In the genomic region with DNA sequence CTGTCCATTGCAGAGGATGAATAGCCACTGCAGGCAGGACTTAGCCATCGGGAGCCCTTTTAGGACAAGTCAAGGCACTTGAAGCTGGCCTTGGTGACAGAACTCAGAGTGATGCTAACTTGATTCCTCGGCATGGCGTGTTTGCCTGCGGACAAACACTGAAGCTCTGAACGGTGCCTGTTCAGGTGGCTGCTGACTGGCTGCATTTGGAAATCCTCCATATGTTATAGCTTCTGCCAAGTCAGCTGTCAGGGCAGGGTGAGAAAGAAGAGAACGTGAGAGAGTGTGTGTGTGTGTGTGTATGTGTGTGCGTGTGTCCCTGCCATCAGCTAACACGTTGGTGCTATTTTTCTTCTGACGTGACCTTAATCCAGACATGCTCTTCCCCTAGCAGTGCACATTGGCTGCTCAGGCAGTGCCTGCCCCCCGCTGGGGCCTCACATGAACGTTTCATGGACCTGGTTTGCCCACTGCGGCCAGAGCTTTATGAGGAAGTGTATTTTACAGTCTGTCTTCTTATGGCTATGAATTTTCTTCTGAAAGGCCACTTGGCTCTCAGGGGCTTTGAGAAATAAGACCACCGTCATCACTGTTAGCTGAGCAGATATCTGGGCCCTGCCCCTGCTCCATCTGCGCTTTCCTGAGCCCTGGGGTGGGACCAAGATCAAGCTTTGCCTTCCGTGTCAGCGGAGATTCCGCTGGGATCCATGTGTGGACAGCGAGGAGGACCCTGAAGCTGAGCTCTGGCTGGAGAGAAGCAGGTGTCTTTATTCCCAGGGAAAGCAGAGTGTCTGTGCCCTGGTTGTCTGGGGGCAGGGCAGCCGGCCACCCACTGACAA, we compare ENCODE assay signal across 9 mouse cellular contexts. TPM values are rescaled to one million over a fixed set of nuclear protein-coding genes. Genes with fewer than 3 reads are reported as not detected.
DNase-seq lines count a peak whose midpoint lies in the region; ATAC-seq lines count a peak whose summit lies in the region.
"Had no signal": no experiment of that assay in that cellular context is flagged by ENCODE, and none has a peak within 500 bp of the region (broad histone marks: within the 10 kb centered on the region; RNA-seq: fewer than 3 reads in every experiment).

No protein-coding gene starts in this region.

- peak; percentile 10 for DNase-seq in kidney, postnatal 10 days
- DNase-seq in kidney, postnatal 14 days: no peak
- peak; percentile 45 for DNase-seq in forebrain, embryonic 11.5 days (ENCODE audit: low spot score)
- DNase-seq in midbrain, embryonic 14.5 days: no peak
- DNase-seq in yolk sac, embryonic 10.5 days (ENCODE audit: low spot score): no peak
- no peak for DNase-seq in embryo, embryonic 10.5 days (ENCODE audit: low spot score)

- H3K9me3 ChIP-seq in forebrain, embryonic 11.5 days (ENCODE audit: control insufficient read depth, low read length): no peaks in the 10 kb centered on the region
- no peaks in the 10 kb centered on the region for H3K9me3 ChIP-seq in heart, embryonic 13.5 days
- no peaks in the 10 kb centered on the region for H3K9me3 ChIP-seq in midbrain, embryonic 14.5 days (ENCODE audit: control insufficient read depth, low read length)
- H3K9me3 ChIP-seq: embryonic facial prominence, embryonic 12.5 days had no signal

- 78% methylated on average over 19 of the region's 19 CpGs for WGBS in forebrain, embryonic 11.5 days
- 41% methylated on average over 19 of the region's 19 CpGs for WGBS in heart, embryonic 13.5 days
- WGBS in midbrain, embryonic 14.5 days: 70% methylated on average over 19 of the region's 19 CpGs

- peaks cover 3% of the 10 kb centered on the region; the same call in 1 of the 2 replicates for H3K36me3 ChIP-seq in forebrain, embryonic 11.5 days (ENCODE audit: control insufficient read depth, insufficient read depth, low read length)
- H3K36me3 ChIP-seq in heart, embryonic 13.5 days: peaks cover 39% of the 10 kb centered on the region
- peaks cover 31% of the 10 kb centered on the region for H3K36me3 ChIP-seq in midbrain, embryonic 14.5 days (ENCODE audit: control insufficient read depth, insufficient read depth, low read length)

- peaks cover 9% of the 10 kb centered on the region; the same call in 1 of the 2 replicates for H3K4me1 ChIP-seq in forebrain, embryonic 11.5 days (replicated peaks; ENCODE audit: control insufficient read depth, insufficient read depth, low read length)
- peaks cover 55% of the 10 kb centered on the region for H3K4me1 ChIP-seq in heart, embryonic 13.5 days
- H3K4me1 ChIP-seq in midbrain, embryonic 14.5 days (ENCODE audit: control insufficient read depth, insufficient read depth, low read length): peaks cover 43% of the 10 kb centered on the region

- no peaks in the 10 kb centered on the region for H3K27me3 ChIP-seq in forebrain, embryonic 11.5 days (ENCODE audit: control insufficient read depth, insufficient read depth, low read length)
- H3K27me3 ChIP-seq in heart, embryonic 13.5 days (replicated peaks): no peaks in the 10 kb centered on the region
- H3K27me3 ChIP-seq in midbrain, embryonic 14.5 days (ENCODE audit: control insufficient read depth, insufficient read depth, low read length): no peaks in the 10 kb centered on the region
- H3K27me3 ChIP-seq: embryonic facial prominence, embryonic 12.5 days; Patski had no signal

- H3K9ac ChIP-seq in forebrain, embryonic 11.5 days (ENCODE audit: low read length): no peak overlapping the region
- H3K9ac ChIP-seq in heart, embryonic 13.5 days: peak overlapping the region; percentile 70
- no peak overlapping the region; the same call in 1 of the 2 replicates for H3K9ac ChIP-seq in midbrain, embryonic 14.5 days (replicated peaks; ENCODE audit: low read length)
- H3K9ac ChIP-seq: embryonic facial prominence, embryonic 12.5 days had no signal

- ATAC-seq in forebrain, embryonic 11.5 days (replicated peaks; ENCODE audit: low FRiP score): no peak
- ATAC-seq in heart, embryonic 13.5 days (ENCODE audit: extremely low read depth, insufficient number of reproducible peaks, low FRiP score, low TSS enrichment): no peak
- no peak for ATAC-seq in midbrain, embryonic 14.5 days (ENCODE audit: low FRiP score, low TSS enrichment)
- ATAC-seq: Patski had no signal

- no peak overlapping the region for H3K4me2 ChIP-seq in forebrain, embryonic 11.5 days (ENCODE audit: low read depth, low read length, severe bottlenecking)
- peak overlapping the region; percentile 33 for H3K4me2 ChIP-seq in heart, embryonic 13.5 days
- H3K4me2 ChIP-seq in midbrain, embryonic 14.5 days (ENCODE audit: low read length): no peak overlapping the region
- H3K4me2 ChIP-seq: embryonic facial prominence, embryonic 12.5 days had no signal

- no peak overlapping the region for H3K4me3 ChIP-seq in forebrain, embryonic 11.5 days (ENCODE audit: low read depth, low read length)
- H3K4me3 ChIP-seq in heart, embryonic 13.5 days: no peak overlapping the region
- H3K4me3 ChIP-seq in midbrain, embryonic 14.5 days (replicated peaks; ENCODE audit: low read depth, low read length): no peak overlapping the region
- H3K4me3 ChIP-seq: embryonic facial prominence, embryonic 12.5 days had no signal

- H3K27ac ChIP-seq in forebrain, embryonic 11.5 days (ENCODE audit: low read depth, low read length): no peak overlapping the region
- H3K27ac ChIP-seq in heart, embryonic 13.5 days (replicated peaks): peak overlapping the region; percentile 87
- peak overlapping the region; percentile 52; the same call in 1 of the 2 replicates for H3K27ac ChIP-seq in midbrain, embryonic 14.5 days (replicated peaks; ENCODE audit: low read depth, low read length)
- H3K27ac ChIP-seq: embryonic facial prominence, embryonic 12.5 days had no signal

RNA-seq across cellular contexts. Expression of a gene that starts 38.2 kb away (rescaled TPM):
- 3.2 and 3.3 TPM in 2 replicates for polyA plus RNA-seq in forebrain, embryonic 11.5 days (2014; fragmentation: Nextera tagmentation; extraction: Ambion mirVana)
- polyA plus RNA-seq in heart, embryonic 13.5 days (2015; fragmentation: Nextera tagmentation; extraction: Ambion mirVana): 7.0 and 7.6 TPM in 2 replicates
- 3.4 and 3.5 TPM in 2 replicates for polyA plus RNA-seq in midbrain, embryonic 14.5 days (2014; fragmentation: Nextera tagmentation; extraction: Ambion mirVana)

RNA-seq across cellular contexts. Expression of a gene that starts 47.5 kb away (rescaled TPM):
- 102 and 119 TPM in 2 replicates for polyA plus RNA-seq in forebrain, embryonic 11.5 days (2014; fragmentation: Nextera tagmentation; extraction: Ambion mirVana)
- 48.7 and 49.9 TPM in 2 replicates for polyA plus RNA-seq in heart, embryonic 13.5 days (2015; fragmentation: Nextera tagmentation; extraction: Ambion mirVana)
- 121 and 124 TPM in 2 replicates for polyA plus RNA-seq in midbrain, embryonic 14.5 days (2014; fragmentation: Nextera tagmentation; extraction: Ambion mirVana)

RNA-seq across cellular contexts. Expression of a gene that starts 59.4 kb away (rescaled TPM):
- polyA plus RNA-seq in forebrain, embryonic 11.5 days (2014; fragmentation: Nextera tagmentation; extraction: Ambion mirVana): 0.55 and 0.96 TPM in 2 replicates
- polyA plus RNA-seq in heart, embryonic 13.5 days (2015; fragmentation: Nextera tagmentation; extraction: Ambion mirVana): 4.3 and 5.2 TPM in 2 replicates
- 0.47 and 1.1 TPM in 2 replicates for polyA plus RNA-seq in midbrain, embryonic 14.5 days (2014; fragmentation: Nextera tagmentation; extraction: Ambion mirVana)

Comparison
In these comparisons a context has a peak if more than half of its experiments do, and no peak if none do; other contexts are left out.
1. DNase-seq: peak in kidney, postnatal 10 days (single experiment) and forebrain, embryonic 11.5 days (single experiment); none in kidney, postnatal 14 days (single experiment), midbrain, embryonic 14.5 days (single experiment), yolk sac, embryonic 10.5 days (single experiment) and embryo, embryonic 10.5 days (single experiment).